Mouse (Mus musculus) lung, adult 18-20 months (tissue): ENCODE data around the gene Brinp2.

ENCODE experiments used
- DNase-seq, 2 experiments: peaks; one replicate each; pipeline ENCODE4 v3.0.0; 2022; ENCODE audit warnings: mixed read lengths in 2 of 2

The Brinp2 gene

DNA sequence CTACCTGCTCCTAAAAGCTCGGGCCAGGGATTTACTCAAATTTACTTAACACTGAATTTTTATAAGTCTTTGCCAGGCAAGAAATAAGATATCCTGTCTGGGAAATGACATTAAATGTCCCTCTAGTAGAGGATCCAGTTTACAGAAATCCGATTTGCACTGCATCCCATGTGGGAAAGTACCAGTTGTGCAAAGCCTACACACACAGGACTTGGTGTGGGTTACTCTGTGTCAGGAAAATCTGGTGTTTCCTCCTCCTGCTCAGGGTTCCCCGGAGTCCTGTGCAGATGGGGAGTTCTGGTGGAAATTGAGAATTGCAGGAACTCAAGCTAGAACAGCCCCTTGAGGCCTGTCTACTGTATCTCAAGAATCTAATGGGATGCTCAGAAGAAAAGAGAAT, 70.9 kb downstream of the Brinp2 start:
- no peak for DNase-seq

DNA sequence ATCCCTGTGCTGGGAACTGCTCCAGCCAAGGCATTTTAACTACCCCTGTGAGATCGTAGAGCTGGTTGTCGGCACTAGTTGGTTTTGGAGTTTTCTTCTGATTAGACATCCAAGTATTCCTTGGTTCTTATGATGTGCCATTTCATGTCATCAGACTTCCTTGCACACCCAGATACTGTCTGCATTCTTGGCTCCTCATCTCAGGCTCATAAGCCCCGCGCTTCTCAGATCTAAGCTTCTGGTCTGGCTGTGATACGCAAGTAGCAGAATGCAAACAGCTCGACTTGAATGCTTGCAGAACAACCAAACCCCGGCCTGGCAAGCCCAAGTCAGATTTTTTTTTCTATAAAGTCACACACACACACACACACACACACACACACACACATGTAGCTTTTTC, 72.3 kb downstream of the Brinp2 start:
- no peak for DNase-seq

DNA sequence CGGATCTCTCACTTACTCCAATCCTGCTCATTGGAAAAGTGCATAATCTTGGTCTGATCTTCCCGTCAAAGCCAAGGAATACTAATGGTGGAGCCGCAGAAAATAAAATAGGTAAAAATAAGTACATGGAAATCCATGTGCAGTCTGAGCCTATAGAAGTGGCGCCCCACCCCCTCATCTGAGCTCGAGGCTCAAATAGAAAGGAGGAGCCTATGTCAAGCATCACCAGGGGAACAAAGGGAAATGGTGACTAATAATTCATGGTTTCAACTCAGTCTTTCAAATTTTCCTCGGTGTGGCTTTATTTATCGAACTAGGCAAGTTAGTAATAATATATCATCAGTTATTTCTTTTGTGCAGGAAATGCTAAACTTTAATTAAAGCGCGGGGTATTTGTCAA, 84.1 kb downstream of the Brinp2 start:
- DNase-seq, result no peak

DNA sequence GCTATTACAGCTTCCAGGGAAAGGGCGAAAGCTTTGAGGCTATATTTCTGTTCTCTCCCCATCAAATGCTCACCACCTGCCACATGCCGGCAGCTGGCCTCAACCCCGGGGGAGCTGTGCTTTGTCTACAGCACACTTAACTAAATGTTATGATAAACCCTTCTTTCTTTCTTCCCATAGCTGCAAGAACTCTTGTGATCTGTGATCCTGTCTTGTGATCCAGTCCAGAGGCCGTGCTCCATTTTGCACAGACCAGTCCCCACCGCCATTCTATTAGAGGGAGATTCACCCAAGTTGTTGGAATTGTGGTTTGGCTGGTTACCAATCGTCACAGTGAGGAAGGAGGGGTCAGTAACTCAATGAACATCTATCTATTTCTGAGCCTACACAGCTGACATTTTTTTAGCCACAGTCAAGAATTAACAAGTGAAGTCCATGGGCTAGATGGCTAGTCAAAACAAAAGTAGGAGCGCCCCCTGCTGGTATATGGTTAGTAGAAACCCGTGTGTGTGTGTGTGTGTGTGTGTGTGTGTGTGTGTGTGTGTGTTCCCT, 89.0 kb downstream of the Brinp2 start:
- DNase-seq, result peak in 1 of 2 experiments; percentile 1

DNA sequence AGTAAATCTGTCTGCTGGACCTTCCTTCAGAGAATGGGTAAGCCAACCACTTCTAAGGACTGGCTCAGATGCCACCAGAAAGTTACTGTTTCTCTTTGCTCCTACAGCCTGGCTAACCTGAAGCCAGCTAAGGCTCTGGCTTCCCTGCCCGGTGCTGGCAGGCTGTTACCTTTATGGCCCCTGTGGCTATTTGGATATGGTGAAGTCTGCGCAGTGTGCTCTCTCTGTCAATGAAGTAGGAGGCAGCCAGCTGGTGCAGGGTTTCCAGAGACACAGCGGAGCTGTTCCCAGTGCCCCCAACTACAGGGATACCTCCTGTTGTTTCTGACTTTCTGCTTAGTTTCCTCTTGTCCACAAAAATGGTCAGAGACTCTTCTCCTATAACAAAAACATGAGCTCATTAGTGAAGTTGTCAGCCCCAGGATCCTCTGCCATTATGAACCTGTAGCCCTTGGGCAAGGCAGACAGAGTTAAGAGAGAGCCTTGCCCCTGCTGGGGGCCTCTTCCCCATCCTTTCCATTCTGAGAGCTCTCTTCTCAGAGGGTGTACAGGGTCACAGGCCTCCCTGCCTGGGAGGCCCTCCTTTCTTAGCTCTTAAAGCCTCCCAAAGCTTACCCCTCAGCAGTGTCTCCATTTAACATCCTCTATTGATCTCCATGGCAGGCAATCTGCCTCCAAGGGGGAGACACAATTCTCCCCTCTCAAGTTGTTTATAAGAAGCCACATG, 89.7 kb downstream of the Brinp2 start:
- DNase-seq, result no peak

DNA sequence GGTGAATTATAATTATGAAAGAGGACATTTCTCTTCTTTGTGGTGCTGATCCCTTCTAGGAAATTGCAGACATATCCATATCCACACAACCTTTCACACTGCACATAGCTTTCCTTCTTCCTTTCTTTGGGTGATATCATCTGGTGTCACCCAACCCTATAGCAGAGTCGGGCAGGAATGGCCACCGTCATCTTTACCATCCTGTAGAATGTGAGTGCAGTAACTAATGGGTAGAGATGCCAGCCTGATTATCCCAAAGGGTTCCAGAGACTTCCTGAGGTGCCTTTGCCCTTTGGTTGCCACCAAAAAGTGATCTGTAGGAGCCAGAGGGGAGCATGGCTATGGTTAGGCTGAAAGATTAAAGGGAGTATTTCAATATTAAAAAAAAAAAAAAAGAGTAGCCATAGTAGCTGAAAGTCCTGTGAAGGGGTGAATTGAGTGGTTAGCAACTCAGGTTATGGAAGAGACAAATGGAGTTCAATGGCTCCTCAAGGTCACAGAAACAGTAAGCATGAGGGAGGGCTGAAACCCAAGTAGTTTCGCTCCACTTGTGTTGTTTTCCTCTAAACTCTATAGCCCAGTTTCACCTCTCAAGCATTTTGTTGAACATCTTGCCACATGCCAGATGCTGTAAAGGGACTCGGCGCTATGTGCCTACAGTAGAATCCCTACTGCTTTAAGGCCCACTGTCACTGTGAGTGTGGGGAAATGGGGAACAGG, 96.5 kb downstream of the Brinp2 start:
- no peak for DNase-seq

DNA sequence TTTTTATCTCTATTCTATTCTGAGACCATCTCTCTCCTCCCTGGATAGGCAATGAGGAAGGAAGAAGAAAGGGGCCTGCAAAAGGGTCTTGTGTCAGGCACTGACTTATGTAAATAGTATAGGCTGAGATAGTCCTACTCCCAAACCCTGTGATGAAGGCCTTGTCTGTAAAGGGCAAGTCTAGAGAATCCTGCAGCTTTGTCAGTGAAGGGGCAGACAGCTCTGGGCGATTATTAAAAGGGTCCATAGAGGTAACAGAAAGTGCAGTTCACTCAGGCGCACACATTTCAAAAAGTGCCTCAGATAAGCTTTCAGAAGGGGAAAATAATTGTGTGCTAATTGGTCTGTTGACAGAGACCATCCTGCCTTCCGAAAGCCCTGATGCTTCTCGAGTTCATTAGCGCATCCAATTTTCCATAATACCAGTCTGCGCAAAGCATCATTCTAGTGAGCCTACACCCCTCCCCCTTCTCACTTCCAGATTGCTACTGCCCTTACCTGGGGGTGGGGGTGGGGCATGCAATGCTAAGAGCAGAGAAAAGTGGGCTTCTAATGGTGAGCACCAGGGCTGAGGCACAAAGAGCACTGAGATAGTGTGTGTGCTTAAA, 97.3 kb downstream of the Brinp2 start:
- DNase-seq, result no peak

DNA sequence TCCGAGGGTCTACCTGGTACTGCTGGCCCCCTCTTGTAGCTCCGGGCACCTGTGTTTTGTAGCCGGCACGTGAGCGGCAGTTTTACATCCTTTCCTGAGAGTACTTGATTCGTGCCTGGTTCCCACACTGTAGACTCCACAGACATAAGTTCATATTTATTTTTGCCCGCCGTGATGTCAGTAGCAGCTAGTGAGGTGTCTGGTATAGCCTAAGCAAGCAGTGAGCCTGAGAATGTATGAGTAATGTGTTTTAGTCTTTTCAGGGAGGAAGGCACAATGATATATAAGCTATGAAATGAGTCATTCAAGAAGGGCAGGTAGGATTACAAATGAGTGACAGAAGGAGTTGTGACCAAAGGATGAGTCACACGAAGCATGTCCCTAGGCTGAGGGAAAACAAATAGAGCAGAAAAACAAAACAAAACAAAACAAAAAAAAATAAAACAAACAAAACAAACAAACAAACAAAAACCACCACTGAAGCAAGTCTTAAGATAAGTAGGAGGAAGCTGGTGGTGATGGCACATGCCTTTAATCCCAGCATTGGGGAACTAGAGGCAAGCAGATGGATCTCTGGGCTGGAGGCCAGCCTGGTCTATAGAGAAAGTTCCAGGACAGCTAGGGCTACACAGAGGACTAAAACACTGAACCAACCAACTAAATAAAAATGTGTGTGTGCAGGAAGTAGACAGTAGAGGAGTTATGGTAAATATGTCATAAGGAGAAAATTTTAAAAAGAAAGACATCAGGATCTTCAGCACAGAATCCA, 100.0 kb downstream of the Brinp2 start:
- DNase-seq, result no peak

DNA sequence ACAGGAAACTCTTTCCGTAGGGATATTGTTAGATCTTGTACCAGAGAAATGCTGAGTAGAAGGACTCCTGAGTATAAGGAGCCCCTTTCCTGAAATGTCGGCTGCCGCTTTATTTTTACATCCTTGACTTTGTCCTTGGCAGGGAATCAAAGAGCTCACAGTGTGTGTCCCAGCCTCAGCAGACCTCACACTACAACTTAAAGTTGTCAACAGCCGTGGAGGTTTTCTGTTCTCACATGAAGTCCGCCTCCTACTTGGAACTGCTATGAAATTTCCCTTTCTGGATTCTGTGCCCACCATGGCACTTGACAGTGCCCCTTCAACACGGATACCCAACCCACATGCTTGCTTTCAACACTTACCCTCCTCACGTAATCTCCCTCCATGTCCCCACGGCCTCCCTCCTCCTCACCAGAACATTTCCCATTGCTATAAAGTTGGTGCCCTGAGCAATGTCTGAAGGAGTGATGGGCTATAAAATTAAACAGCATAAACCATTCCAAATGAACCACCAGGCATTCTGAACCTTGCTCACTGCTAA, 103.4 kb downstream of the Brinp2 start:
- DNase-seq, result no peak

DNA sequence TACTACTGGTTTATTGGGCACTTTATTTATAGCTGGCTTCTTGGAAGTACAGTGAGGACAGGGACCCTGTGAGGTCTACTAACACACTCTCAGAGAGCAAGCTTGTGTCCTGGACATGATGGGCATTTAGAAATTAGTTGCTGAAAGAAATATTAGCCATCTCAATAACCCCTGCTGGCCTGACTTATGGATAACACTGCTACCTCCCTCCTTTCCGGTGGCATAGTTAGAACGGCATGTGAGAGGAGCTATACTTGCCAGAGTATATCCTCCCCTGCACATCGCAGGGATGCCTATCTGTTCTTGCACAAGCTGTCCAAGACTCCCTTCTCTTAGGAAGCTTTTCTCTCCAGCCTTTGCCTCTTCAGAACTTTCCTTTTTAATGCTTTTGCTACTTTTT, 107.9 kb downstream of the Brinp2 start:
- DNase-seq, result no peak

DNA sequence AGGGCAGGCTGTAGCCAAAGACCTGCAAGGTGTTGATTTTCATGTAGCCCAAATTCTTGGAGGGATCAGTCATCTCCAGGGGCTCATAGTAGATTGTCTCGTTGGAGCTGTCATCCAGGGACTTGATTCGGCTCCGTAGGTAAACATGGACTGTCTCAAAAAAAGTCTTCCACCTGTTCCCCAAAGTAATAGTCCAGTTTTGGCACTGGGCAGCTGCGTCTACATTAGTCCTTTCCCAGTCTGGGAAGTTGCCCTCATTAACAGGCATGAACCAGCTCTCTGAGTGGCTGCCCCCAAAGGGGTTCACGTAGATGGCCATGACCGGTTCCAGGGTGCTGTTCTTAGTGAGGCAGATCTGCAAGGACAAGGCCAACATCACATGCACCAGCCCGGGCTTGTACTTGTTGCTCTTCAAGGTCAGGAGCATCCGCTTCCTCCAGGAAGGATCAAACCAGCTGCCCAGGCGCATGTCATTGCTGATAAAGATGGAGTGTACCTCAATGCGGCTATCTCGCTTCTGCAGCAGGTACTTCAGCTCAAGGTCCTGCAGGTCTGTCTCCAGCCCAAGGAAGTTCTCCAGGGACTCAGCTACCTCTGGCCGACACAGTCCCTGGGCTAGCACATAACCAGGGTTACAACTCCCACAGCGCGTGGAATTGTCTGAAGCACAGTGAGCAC, 109.5 kb downstream of the Brinp2 start:
- DNase-seq, result no peak

DNA sequence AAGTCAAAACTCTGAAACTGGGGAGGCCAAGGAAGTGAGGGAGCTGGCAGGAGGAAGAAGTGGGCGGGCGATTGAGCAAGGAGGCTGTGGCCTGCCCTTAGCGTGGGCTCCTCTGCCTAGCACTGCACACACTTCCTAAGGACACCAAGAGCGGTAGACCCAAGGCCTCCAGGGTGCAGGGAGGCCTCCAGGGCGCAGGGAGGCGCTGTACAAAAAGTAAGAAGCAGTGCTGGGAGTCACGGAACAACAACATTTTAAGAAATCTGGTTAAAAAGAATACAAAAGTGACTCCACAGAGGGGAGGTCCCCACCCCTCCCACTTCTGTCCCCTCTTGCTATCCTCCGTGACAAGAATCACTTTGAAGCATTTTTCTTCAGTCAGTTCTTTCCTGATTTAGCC, 110.6 kb downstream of the Brinp2 start:
- no peak for DNase-seq

DNA sequence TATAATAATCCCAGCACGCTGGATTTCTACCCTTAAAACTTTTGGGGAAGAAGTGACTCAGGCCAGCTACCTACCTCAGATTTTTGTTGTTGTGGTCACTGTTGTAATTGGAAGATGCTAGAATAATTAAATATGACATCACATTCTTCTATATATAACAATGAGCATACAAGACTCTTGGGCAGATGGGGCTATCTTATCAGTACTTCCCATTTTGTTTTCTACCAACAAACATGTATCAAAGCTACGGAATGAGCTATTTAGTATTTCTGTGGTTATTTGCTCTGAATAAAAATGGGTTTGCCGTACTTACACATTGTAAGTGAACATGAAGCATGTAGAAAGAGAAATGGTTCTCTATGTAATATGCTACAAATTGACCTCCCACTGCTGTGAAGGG, 112.1 kb downstream of the Brinp2 start:
- DNase-seq, result no peak

DNA sequence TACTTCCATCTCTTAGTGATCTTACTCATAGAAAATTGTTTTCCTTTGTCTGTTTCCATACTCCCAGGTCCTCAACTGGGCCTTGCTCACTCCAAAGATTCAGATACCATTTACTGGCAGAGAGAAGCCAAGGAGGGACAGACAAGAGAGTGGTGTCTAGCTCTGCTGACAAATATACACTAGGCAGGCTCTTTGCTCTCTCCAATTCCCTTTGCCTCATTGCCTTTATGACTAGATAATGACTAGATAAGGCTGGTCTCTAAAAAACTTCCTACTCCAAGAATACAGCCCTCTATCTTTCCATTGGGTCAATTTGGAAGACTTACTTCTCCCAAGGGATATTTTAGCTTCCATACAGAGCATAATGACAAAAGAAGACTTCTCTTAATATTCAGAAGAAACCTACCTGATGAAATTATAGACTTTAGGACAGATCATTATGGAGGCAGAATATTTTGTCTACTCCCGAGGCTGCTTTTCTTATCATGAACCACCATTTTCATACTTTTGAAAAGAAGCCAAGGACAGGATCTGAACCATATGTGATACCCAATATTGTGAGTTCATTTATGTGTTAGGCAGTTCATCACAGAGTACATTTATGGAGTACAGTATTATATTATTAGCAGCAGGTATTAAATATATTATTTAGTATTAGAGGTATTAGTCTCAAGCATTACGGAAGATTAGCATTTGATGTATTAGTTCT, 114.1 kb downstream of the Brinp2 start:
- DNase-seq, result no peak

DNA sequence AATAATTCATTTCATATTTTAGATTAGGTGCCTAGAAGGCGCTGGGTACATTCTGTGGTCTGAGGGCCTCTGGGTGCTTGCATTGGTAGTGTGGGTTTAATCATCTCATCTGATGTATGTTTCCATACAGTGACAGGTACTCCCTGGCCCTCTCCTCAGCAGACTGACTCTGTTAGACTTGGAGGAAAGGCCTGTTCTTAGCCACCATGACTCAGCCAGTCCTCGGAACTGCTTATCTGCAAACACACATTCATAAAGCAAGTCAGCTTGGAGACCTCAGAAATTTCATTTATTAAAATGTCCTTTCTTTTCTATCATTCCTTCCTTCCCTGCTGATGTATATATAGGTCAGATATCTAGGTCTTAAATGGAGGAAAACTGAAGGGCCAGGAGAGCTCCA, 116.3 kb downstream of the Brinp2 start:
- DNase-seq, result no peak

DNA sequence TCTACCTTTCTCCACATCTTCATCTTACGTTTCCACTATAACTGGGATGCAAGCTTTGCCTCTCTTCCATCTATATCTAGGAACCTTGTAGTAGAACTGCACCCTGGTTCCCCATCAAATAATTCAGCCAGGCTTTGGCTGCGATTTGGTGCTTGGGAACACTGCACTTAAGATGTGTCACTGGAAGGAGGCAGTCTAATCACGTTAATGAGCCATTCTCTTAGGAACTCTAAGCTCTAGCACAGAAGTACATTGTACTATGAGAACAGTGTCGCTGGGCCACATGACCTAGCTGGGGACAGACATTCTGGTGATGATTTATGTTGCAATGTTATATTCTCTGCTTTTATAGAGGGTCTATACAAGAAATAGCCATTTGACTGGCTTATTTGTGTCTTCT, 117.4 kb downstream of the Brinp2 start:
- DNase-seq, result no peak

DNA sequence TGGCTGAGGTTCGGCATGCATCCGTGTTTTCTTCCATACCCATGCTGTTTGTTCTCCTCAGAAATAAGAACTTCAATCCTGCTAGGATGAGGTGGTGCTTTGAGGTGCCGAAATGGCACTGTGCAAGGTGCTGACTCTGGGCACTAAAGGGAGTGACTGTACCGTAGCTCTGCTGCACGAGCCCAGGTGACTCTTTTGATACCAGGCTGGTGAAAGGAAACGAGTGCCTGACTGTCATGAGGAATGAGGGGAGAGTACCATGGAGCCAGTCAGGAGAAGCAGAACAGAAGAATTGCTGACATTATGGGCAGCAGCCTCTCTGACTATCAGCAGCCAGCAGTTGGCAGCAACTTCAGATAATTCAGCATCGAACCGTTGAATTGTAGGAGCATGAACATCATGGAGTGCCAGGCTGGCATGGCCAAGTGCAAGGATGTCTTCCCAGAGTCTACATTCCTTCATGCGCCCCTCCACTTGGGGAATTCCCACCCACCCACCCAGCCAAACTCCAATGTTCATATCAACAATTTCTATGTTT, 127.4 kb downstream of the Brinp2 start:
- DNase-seq, result no peak

DNA sequence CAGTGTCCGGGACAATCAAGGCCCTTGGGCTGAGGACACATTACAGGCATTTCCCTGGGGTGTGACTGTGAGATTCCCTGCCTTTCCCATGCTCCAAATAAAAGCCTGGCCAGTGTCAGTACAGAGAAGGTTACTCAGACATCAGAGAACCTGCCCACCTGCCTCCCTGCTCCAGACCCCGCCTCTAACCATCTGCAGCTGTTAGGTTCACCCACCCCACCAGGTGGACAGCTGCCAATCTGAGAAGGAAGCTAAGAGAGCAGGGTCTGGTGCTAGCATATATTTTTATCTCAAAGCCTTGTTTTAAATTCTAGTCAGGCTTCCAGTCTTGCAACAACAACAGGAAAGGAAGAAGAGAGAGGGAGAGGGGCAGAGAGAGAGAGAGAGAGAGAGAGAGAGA, 128.9 kb downstream of the Brinp2 start:
- DNase-seq, result no peak

DNA sequence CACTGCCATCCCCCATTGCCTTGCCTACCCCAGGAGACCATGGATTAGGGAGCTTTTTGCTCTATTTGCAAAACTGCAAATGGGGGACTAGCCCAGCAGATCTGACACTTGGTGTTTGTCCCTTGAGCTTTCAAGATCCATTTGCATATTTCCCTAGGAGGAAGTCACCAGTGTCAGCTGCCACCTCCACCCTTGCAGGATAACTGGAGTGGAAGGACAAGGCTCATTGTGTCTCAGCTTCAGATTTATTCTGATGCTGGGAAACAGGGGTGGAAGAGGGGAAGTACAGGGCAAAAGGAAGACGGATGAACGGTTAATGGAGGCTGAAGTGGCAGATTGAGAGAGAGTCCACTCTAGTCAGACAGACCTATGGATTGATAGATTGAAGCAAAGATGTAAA, 129.4 kb downstream of the Brinp2 start:
- no peak for DNase-seq

DNA sequence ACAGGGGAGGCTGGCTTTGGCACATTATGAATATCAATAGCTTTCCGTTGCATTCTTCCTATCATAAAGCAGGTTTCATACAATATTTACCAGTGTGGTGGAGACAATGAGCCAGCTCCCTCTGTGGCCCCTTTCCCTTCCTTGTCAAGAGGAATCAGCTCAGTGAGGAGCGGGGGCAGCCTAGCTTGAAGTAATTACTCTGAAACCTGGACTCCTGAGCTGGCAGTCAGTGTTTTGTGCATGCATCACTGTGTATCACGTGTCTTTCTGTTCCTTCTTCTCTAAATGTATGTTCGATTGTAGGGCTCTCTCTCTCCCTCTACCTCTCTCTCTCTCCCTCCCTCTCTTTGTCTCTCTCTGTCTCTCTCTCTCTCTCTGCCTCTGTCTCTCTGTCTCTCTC, 135.1 kb downstream of the Brinp2 start:
- DNase-seq, result no peak

DNA sequence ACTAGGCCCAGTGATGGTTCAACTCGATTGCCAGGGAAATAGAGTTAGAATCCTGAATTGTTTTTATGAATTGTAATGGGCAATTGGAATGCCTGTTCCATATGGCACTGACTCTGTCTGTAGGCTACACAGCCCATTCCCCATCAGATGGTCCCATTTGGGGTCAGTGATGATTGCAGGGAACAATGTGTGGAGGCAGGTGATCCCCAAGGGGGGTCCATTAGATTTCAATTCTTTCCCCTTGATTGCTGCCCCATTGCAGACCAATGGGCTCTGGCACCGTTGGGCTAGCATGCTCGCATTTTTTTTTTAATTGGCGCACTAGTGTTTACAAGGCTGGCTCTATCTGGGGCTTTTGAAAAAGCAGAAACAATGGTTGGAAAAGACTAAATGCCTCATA, 136.0 kb downstream of the Brinp2 start:
- no peak for DNase-seq
